Mouse (Mus musculus) hindbrain, embryonic 13.5 days (tissue): ENCODE measurements around the gene Itprip. TPM values are rescaled to one million over a fixed set of nuclear protein-coding genes. Genes with fewer than 3 reads are reported as not detected.

Experiments used
- ATAC-seq: fragments of 200-750 bp; cut with Nextera tagmentation; 2 replicates; pipeline ENCODE4 v1.8.0; 2017; ENCODE audit warnings: moderate TSS enrichment; ENCODE audit not compliant: low FRiP score
- H3K27ac ChIP-seq: fragments of 300-500 bp; sonication (generic); 2 replicates; pipeline ENCODE4 v1.5.1; 2015; ENCODE audit warnings: inconsistent platforms, mild to moderate bottlenecking, moderate library complexity
- H3K27me3 ChIP-seq: fragments of 300-500 bp; sonication (generic); 2 replicates; pipeline ENCODE4 v1.6.1; 2015; ENCODE audit warnings: mild to moderate bottlenecking, inconsistent platforms
- H3K36me3 ChIP-seq: fragments of 300-500 bp; sonication (generic); 2 replicates; pipeline ENCODE4 v1.6.1; 2015; ENCODE audit warnings: mild to moderate bottlenecking, inconsistent platforms
- H3K4me1 ChIP-seq: fragments of 300-500 bp; sonication (generic); replicated peaks from 2 replicates; pipeline ENCODE4 v1.6.1; 2015; ENCODE audit warnings: inconsistent platforms
- H3K4me2 ChIP-seq: fragments of 300-500 bp; sonication (generic); 2 replicates; pipeline ENCODE4 v1.6.1; 2015; ENCODE audit warnings: inconsistent platforms, mild to moderate bottlenecking, moderate library complexity
- H3K4me3 ChIP-seq: fragments of 300-500 bp; sonication (generic); 2 replicates; pipeline ENCODE4 v1.5.1; 2015; ENCODE audit warnings: mild to moderate bottlenecking, inconsistent platforms
- H3K9ac ChIP-seq: fragments of 300-500 bp; sonication (generic); 2 replicates; pipeline ENCODE4 v1.6.1; 2015; ENCODE audit warnings: mild to moderate bottlenecking, inconsistent platforms
- H3K9me3 ChIP-seq: fragments of 300-500 bp; sonication (generic); 2 replicates; pipeline ENCODE4 v1.6.1; 2016; ENCODE audit warnings: inconsistent platforms
- WGBS: fragments of 180-500 bp; shearing (Covaris S2); methylation state at CpG from one replicate; pipeline ENCODE4 v1.1.7; 2015; 5-methylcytosine and 5-hydroxymethylcytosine counted together
- polyA plus RNA-seq: library from polyadenylated mRNA; unstranded; fragments of >200 nt; fragmentation: Nextera tagmentation; extraction: Ambion mirVana; gene quantifications from 2 replicates; pipeline ENCODE4 v1.2.1, GENCODE M21; 2015

The Itprip gene
- polyA plus RNA-seq, 1 experiment from 2014 or later: 7.8 TPM

DNA sequence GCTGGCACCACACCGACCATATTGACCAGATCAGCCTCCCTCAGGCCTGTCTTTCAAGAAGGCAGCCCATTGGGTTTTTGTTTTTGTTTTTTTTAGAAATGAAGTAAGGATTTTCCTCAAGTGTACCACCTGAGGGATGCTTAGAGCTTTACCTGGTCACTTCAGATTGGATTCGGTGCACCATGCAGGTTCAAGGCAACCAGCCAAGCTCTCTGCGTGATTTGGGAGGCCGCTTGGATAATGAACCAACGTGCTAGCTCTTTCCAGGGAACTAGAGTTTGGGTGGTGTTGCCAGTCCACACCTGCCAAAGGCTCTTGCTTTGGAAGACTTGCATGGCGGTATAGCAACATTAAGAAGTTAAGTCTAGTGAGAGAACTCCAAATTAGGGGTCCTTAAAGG, 26.0 kb downstream of the Itprip start:
- no peaks in the 10 kb centered on the region; the same call in 1 of the 2 replicates for H3K4me1 ChIP-seq
- H3K27me3 ChIP-seq: no peaks in the 10 kb centered on the region
- no peaks in the 10 kb centered on the region for H3K9me3 ChIP-seq
- H3K36me3 ChIP-seq: peaks cover 39% of the 10 kb centered on the region
- 97% methylated on average over 6 of the region's 6 CpGs for WGBS
- H3K4me2 ChIP-seq: no peak overlapping the region
- H3K4me3 ChIP-seq: no peak overlapping the region
- H3K27ac ChIP-seq: no peak overlapping the region
- no peak for ATAC-seq
- H3K9ac ChIP-seq: no peak overlapping the region

DNA sequence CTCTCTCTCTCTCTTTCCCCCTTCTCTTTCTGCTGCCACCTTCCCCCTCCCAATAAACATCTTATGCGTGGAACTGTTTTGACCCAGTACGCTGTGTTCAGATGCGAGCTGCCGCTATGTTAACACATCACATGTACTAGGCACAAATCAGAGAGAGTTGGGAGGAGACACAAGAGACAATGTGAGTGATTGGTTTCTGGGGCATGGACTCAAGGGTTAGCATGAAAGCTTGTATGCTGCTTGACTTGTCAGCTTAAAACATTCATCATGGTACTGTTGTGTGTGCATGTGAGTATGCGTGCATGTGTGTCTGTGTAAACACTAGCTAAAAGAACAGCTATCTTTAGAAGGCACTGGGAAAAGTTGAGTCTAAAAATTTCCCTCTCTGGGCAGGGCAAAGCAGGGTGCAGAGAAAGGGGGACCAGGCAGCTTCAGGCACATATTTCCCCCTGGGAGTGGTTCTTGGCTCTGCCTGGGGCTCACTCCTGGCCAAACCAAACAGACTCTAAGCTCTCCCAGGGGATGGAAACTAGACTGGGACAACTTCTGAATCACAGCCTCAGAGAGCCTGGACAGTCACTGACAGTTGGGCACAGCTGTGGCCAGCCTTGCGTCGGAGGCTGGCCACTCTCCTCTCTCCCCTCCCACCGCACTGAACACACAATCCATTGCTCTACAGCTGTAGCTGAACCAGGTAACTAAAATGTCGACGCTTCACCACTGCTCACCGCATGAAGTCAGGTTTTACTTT, 27.4 kb downstream of the Itprip start:
- no peaks in the 10 kb centered on the region for H3K27me3 ChIP-seq
- no peak overlapping the region for H3K4me2 ChIP-seq
- H3K9ac ChIP-seq: no peak overlapping the region
- no peaks in the 10 kb centered on the region; the same call in 1 of the 2 replicates for H3K4me1 ChIP-seq
- H3K9me3 ChIP-seq: no peaks in the 10 kb centered on the region
- no peak overlapping the region for H3K27ac ChIP-seq
- H3K4me3 ChIP-seq: no peak overlapping the region
- WGBS: 78% methylated on average over 11 of the region's 11 CpGs
- no peak for ATAC-seq
- H3K36me3 ChIP-seq: peaks cover 27% of the 10 kb centered on the region

DNA sequence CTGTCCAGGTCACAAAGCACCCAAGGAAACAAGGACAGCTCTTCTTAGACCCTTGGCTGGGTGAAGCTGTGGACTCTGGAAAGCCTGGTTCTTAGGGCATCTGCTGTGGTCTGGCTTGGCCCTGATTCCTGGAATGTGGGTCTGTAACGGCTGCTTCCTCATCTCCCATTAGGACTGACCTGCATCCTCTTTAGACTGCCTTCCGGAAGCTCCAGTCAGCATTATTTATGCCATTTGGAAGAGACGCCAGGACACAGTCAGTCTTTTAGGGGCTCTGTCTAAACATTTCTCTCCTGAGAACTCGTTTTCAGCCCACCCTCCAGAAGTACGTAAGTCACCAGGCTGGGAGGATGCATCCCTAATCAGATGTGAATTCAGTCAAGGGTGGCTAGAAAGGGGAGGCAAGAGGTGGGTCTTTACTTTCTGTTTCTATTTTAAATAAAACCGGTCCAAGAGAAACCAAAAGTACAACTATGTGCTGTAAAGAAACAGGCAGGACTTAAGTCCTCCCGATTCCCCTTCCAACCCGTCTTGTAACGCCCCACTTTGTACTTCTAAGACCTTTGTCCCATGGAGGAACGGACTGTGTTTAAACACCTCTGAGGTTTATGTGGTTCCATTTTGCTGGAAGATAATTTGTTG, 28.5 kb downstream of the Itprip start:
- no peak for ATAC-seq
- H3K9me3 ChIP-seq: no peaks in the 10 kb centered on the region
- no peak overlapping the region for H3K4me3 ChIP-seq
- H3K27ac ChIP-seq: no peak overlapping the region
- 78% methylated on average over 10 of the region's 10 CpGs for WGBS
- H3K27me3 ChIP-seq: no peaks in the 10 kb centered on the region
- no peaks in the 10 kb centered on the region; the same call in 1 of the 2 replicates for H3K4me1 ChIP-seq
- H3K9ac ChIP-seq: no peak overlapping the region
- peaks cover 16% of the 10 kb centered on the region; the same call in 1 of the 2 replicates for H3K36me3 ChIP-seq
- H3K4me2 ChIP-seq: no peak overlapping the region

DNA sequence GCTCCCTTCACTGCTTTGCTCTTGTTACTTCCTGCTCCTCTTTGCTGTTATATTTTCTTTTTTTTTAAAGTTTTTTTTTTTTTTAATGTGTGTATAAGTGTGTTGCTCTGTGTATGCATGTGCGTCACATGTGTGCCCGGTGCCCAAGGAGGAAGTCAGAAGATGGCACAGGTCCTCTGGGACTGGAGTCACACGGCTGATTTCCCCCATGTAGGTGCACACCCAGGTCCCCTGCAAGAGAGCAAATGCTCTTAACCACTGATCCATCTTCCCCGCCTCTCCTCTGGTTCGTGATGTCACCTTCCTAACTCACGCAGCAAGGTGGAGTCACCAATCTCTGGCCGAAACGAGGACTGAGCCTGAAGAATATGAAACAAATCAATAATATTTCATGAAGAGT, 31.1 kb downstream of the Itprip start:
- no peaks in the 10 kb centered on the region for H3K36me3 ChIP-seq
- no peaks in the 10 kb centered on the region for H3K9me3 ChIP-seq
- H3K27me3 ChIP-seq: no peaks in the 10 kb centered on the region
- H3K4me3 ChIP-seq: no peak overlapping the region
- ATAC-seq: no peak
- WGBS: 94% methylated on average over 8 of the region's 8 CpGs
- no peak overlapping the region for H3K9ac ChIP-seq
- no peak overlapping the region for H3K27ac ChIP-seq
- peaks cover 11% of the 10 kb centered on the region for H3K4me1 ChIP-seq
- H3K4me2 ChIP-seq: no peak overlapping the region

DNA sequence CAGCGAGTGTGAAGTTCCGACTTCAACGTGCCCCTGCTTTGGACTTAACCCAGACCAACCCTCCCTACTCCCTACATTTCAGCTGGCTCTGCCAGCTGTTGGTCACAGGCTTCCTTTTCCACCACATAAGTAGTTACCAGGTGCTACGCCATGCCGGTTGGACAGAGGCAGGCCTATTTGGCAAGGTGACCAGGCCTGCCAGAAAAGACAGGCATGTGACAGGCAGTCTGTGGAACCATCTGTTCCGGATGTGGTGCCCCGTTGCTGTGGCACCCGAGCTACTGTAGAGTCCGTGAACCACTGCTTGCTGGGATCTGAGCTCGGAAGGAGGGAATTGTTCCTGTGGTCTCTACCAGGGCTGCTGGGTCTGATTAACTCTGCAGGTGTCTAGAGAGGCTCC, 31.7 kb downstream of the Itprip start:
- 84% methylated on average over 10 of the region's 10 CpGs for WGBS
- Histone ChIP-seq H3K27me3 (no peaks in the 10 kb centered on the region), H3K9me3 (no peaks in the 10 kb centered on the region), H3K4me3 (no peak overlapping the region), H3K4me1 (peaks cover 16% of the 10 kb centered on the region), H3K36me3 (no peaks in the 10 kb centered on the region), H3K4me2 (no peak overlapping the region), H3K9ac (no peak overlapping the region), H3K27ac (no peak overlapping the region)
- ATAC-seq: no peak

DNA sequence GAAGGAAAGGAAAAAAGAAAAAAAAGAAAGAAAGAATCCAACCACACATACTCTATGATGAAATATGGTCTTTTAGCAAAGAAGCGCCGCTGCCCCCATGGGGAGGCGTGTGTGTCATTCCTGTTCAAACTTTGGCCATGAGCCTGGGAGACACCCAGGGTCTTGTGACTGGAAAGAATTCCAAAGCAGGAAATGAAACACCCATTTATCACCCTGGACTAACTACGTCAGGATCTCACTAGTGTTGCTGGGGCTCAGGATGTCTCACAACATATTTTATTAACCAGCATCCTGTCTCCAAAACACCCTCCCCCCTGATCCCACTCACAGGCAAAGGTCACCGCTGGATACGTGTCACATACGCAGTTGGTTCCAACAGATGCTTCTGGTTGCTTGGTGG, 32.5 kb downstream of the Itprip start:
- no peak overlapping the region for H3K4me3 ChIP-seq
- no peak overlapping the region for H3K4me2 ChIP-seq
- no peak for ATAC-seq
- no peaks in the 10 kb centered on the region for H3K36me3 ChIP-seq
- no peak overlapping the region for H3K27ac ChIP-seq
- H3K4me1 ChIP-seq: peaks cover 16% of the 10 kb centered on the region
- no peak overlapping the region for H3K9ac ChIP-seq
- H3K9me3 ChIP-seq: no peaks in the 10 kb centered on the region
- WGBS: 71% methylated on average over 7 of the region's 7 CpGs
- no peaks in the 10 kb centered on the region for H3K27me3 ChIP-seq

DNA sequence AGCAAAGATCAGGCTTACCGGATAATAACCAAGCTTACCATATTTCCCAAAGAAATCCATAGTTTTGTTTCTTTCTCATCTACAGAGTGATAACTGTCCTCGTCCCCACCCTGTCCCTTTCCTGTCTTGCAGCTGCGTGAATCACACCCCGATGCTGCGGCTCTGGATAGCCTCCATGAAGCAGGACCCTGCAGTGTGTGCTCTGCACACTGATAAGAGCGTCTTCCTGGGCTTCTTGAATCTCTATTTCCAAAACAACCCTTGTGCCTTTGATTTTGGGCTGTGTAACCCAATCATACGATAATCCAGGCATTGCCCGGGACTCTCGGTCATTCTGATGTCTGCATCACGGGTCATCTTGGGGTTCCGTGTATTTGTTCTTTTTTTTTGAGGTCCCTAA, 33.2 kb downstream of the Itprip start:
- Histone ChIP-seq H3K9me3 (no peaks in the 10 kb centered on the region), H3K27ac (no peak overlapping the region), H3K4me2 (no peak overlapping the region), H3K9ac (no peak overlapping the region), H3K4me3 (no peak overlapping the region), H3K36me3 (no peaks in the 10 kb centered on the region), H3K27me3 (no peaks in the 10 kb centered on the region), H3K4me1 (peaks cover 16% of the 10 kb centered on the region)
- ATAC-seq: no peak
- WGBS: 87% methylated on average over 11 of the region's 11 CpGs

DNA sequence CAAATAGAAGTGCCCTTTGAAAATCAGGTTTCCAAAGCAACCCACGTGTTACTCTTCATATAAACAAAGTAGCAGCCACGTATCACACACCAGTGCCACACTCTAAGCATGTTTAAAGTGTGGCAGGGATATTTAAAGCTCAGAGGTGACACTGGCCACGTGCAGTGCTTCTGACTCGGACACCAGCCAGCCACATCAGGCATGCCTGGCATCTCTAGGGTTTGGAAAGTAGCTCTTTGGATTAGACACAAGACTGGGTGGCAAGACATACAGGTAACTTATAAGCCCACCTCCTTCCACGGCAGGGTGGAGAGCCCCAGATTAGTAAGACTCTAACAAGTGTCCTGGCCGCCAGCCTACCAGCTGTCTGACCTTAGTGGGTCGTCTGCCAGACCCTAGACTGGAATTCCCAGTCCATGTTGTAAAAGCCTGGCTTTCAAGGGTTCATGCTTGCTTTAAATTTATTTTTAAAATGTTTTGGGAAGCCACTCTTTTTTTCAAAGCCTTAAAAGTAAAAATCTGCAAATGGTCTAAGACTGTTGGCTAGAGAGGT, 33.8 kb downstream of the Itprip start:
- H3K27me3 ChIP-seq: no peaks in the 10 kb centered on the region
- H3K9ac ChIP-seq: no peak overlapping the region
- H3K9me3 ChIP-seq: no peaks in the 10 kb centered on the region
- H3K4me2 ChIP-seq: no peak overlapping the region
- WGBS: 73% methylated on average over 7 of the region's 7 CpGs
- no peaks in the 10 kb centered on the region for H3K36me3 ChIP-seq
- H3K4me3 ChIP-seq: no peak overlapping the region
- ATAC-seq: no peak
- no peak overlapping the region for H3K27ac ChIP-seq
- H3K4me1 ChIP-seq: peaks cover 21% of the 10 kb centered on the region

DNA sequence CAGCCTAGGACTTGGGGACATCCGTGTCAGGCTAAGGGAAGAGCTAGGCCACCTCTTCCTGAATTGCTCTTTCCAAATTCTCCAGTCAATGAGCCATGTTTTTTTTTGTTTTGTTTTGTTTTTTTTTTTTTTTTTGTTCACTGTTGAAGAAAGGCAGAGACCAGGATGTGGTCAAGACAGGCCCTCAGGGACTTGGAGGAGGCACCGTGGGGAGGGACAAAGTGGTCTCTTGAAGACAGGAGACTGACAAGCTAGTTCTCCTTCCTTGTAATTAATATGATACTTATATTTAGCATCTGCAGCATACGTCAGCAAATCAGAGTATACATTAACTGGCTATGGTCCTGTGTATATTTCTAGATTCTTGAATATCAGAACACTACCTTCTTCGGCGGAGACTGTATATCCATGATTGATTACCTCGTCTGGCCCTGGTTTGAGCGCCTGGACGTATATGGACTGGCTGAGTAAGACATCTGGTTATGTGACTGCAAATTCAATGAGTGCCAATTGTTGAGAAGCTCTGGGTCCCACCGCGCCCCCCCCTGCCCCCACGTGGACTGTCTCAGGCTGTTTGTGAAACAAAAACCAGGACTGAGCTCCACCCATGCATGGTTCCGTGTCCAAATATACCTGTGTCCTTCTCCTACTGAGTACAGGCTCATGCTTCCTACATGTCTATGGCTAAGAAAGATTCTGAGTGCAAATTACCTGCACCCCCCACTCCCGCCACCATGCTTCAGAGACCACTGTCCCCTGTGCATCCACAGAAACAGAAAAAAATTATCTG, 34.6 kb downstream of the Itprip start:
- no peak overlapping the region for H3K9ac ChIP-seq
- peaks cover 21% of the 10 kb centered on the region for H3K4me1 ChIP-seq
- 73% methylated on average over 13 of the region's 13 CpGs for WGBS
- H3K9me3 ChIP-seq: no peaks in the 10 kb centered on the region
- H3K4me3 ChIP-seq: no peak overlapping the region
- no peak for ATAC-seq
- no peaks in the 10 kb centered on the region for H3K36me3 ChIP-seq
- no peaks in the 10 kb centered on the region for H3K27me3 ChIP-seq
- no peak overlapping the region for H3K4me2 ChIP-seq
- no peak overlapping the region for H3K27ac ChIP-seq

DNA sequence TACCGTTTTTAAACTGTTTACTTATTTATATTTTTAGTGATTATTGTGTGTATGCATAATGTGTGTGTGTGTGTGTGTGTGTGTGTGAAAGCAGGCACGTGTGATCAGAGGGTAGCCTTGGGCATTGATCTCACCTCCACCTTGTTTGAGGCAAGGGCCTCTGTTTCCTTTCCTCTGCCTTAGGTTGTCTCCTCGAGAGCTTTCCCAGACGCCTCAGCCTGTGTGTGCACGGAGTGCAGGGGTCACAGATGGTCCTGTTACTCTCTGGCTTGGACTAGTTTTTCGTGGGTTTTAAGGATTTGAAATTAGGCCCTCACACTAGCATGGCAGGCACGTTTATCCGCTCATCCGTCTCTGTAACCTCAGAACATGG, 36.2 kb downstream of the Itprip start:
- ATAC-seq: peak; percentile 48
- 0 out of 2 replicates have a peak overlapping the region, but pooled peaks have one; percentile 13 for H3K9ac ChIP-seq
- H3K27me3 ChIP-seq: no peaks in the 10 kb centered on the region
- 66% methylated on average over 9 of the region's 9 CpGs for WGBS
- H3K36me3 ChIP-seq: no peaks in the 10 kb centered on the region
- no peaks in the 10 kb centered on the region for H3K9me3 ChIP-seq
- H3K4me3 ChIP-seq: no peak overlapping the region
- no peak overlapping the region for H3K27ac ChIP-seq
- no peak overlapping the region for H3K4me2 ChIP-seq
- H3K4me1 ChIP-seq: peaks cover 21% of the 10 kb centered on the region

DNA sequence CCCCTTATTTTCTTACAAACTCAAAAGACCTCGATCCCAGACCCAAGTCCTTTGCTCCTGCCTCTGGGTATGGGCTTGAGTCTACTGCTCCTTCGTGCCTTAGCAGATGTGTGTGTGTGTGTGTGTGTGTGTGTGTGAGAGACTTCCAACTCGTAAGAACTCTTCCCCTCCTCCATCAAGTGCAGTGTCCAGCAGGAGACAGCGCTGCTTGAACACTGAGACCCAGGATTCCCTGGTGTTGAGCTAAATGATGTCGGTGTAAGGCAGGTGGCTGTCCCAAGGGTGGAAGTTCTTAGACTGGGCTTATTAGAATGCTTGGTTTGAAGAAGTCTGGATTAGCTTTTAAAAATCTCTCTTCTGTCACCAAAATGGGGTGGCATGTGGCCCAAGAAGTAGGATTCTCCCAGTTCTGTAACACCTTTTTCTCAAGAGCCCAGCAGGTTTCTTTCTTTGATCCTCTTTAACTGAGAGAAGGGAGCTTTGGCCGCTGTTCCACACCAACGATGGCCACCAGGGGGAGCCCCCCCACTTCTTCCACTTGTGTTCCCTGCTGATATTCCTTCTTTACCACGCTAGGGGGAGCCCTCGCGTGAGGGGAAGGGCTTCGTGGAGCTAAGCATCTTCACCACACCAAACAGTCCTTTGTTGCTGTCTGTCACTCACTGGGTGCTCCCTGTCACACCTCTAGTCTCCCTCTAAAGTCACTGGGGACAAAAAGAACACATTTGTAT, 36.8 kb downstream of the Itprip start:
- Histone ChIP-seq H3K27ac (no peak overlapping the region), H3K4me2 (no peak overlapping the region), H3K4me1 (peaks cover 21% of the 10 kb centered on the region), H3K9me3 (no peaks in the 10 kb centered on the region), H3K9ac (no peak overlapping the region), H3K36me3 (no peaks in the 10 kb centered on the region), H3K4me3 (no peak overlapping the region), H3K27me3 (no peaks in the 10 kb centered on the region)
- peak; percentile 72 for ATAC-seq
- 26% methylated on average over 11 of the region's 11 CpGs for WGBS

DNA sequence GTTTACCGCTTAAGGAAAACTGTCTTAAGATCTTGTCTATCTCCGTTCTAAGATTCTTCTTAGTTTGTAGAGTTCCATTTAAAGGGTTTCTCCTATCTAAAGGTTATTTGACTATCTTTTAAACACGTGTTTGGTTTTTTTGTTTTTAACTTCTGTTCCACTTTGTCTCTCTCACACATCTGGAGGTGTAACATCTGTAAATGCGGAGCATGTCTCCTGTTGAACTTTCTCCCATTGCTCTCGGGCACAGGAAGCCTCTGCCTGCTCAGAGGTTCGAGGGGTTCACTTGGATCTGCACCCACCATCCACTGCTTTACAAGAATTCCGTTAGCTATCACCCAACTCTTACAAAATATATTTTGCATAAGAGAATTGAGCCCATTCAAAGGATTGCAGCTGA, 37.6 kb downstream of the Itprip start:
- no peak for ATAC-seq
- H3K4me3 ChIP-seq: no peak overlapping the region
- H3K9ac ChIP-seq: no peak overlapping the region
- H3K36me3 ChIP-seq: no peaks in the 10 kb centered on the region
- H3K27ac ChIP-seq: no peak overlapping the region
- H3K27me3 ChIP-seq: no peaks in the 10 kb centered on the region
- WGBS: 86% methylated on average over 7 of the region's 7 CpGs
- H3K9me3 ChIP-seq: no peaks in the 10 kb centered on the region
- peaks cover 21% of the 10 kb centered on the region for H3K4me1 ChIP-seq
- no peak overlapping the region for H3K4me2 ChIP-seq
